Mouse (Mus musculus): ENCODE results near the gene Dhx29.
A peak's percentile ranks its signal among the peaks of the same experiment; 100 is the strongest.

- TF ChIP-seq CTCF (IDR thresholded peaks at IDR 0.05; ENCODE audit: low read depth, low read length) (no peak), EP300 (IDR thresholded peaks at IDR 0.05; ENCODE audit: insufficient read depth, low read depth, low read length) (peak; percentile 88), POLR2A (IDR thresholded peaks at IDR 0.05; ENCODE audit: insufficient read depth, low read length) (no peak)
These were observed 58.6 kb downstream of the Dhx29 start for GRCm38 (mm10) chr13:112985605-112986450.
